Mouse (Mus musculus) neutrophil, adult 5-6 weeks (primary cell): ENCODE results near the gene AI464131. TPM values are rescaled to one million over a fixed set of nuclear protein-coding genes. Genes with fewer than 3 reads are reported as not detected.
"Not testable (repeated sequence)": the region's sequence is repeated elsewhere in the genome, so short reads cannot be mapped to it uniquely, and the experiment has no call there.

Experiments
- ATAC-seq: fragments of 151-379, 151-347 bp; 2 replicates; pipeline ENCODE4 v1.8.0; 2017; ENCODE audit warnings: mild to moderate bottlenecking, moderate TSS enrichment; ENCODE audit not compliant: insufficient number of reproducible peaks, poor library complexity, low FRiP score, severe bottlenecking; ENCODE audit errors: extremely low read depth
- total RNA-seq: library from RNA; stranded (forward); fragments of 200-1000 nt; gene quantifications from 2 replicates; pipeline ENCODE4 v1.2.3, GENCODE M21; 2017

AI464131 gene
- total RNA-seq, 1 experiment from 2014 or later, result not detected

GRCm38 (mm10) chr4:41479456-41479804, 23.4 kb downstream of the AI464131 start:
- ATAC-seq, result no peak

DNA sequence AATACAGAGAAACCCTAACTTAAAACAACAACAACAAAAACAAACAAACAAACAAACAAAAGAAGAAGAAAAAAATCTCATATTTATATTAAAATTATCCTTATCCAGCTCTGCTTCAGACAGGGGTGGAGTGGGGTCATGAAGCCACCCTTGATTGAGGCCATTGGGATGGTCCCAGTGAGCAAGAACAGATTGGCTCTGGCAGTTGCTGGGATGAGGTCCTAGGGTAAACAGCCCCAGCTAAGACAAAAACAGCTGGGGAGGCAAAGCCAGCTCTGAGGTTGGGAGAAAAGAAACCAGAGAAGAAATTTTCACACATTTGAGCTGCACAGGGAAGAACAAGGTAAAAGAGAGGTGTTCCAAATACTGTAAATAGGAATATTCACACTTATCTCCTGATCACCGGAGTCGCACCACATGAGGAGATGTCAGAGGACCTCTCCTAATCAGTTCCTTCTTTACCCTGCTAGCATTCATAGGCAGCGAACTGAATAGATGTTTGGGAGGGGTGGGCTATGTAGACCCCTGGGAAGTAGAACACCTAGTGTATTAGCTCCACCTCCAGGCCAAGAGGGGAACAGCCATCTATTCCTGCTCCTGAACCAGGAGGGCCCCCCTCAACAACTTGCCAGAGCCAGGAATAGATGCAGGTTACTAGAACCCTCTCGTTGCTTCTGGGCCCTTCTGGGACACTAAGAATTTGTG, 24.0 kb downstream of the AI464131 start:
- ATAC-seq, result no peak

DNA sequence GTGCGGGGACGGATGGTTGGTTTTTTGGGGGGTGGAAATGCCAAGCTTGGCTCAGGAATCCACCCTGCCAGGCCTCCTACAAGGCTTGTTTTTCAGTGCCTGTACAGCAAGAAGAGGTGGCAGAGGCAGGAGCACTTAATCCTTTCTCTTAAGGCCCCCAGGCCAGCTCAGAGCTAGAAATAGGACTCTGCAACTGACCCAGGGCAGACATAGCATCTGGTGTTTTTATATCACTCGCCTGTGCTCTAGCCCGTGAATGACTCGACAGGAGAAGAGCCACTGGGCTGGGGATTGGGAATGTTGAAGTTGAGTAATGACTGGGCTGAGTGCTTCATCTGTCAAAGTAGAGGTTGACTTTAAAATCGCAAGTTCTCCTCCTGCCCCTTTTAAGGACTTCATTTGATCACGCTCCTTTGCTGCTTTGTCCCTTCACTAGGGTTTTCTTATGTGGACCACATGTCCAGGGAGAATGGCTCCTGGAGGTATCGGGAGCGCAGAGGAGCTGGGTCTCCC, 25.2 kb downstream of the AI464131 start:
- ATAC-seq, result no peak

- ATAC-seq, result no peak
These were observed 31.5 kb downstream of the AI464131 start for GRCm38 (mm10) chr4:41471384-41471689.

DNA sequence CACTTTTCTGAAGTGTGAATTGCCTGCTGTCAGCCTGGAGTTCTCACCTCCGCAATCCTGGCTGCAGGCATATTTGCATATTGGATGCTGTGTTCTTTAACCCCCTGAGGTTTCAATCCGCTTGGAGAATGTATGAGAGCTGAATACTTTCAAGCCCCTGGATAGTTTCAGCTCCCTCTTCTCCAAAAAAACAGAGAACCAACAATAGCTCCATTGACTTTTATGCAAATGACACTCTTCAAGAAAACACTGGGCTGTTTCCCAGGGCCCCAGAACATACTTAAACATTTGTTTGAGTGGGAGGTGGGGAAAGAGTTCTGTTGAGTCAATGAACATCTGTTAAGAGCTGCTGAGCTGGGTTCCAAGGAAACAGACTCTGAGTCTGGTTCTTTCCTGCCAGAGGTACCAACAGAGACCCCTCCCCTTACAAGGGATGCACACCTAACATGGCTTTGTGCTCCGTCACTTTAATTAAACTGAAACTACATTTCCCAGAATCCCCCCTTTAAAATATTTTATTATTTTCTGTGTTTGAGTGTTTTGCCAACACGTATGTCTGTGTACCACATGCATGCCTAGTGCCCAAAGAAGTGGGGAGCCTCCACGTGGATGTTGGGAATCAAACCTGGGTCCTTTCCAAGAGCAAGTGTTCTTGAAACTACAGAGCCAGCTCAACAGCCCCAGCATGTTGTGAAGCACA, 32.0 kb downstream of the AI464131 start:
- no peak for ATAC-seq

DNA sequence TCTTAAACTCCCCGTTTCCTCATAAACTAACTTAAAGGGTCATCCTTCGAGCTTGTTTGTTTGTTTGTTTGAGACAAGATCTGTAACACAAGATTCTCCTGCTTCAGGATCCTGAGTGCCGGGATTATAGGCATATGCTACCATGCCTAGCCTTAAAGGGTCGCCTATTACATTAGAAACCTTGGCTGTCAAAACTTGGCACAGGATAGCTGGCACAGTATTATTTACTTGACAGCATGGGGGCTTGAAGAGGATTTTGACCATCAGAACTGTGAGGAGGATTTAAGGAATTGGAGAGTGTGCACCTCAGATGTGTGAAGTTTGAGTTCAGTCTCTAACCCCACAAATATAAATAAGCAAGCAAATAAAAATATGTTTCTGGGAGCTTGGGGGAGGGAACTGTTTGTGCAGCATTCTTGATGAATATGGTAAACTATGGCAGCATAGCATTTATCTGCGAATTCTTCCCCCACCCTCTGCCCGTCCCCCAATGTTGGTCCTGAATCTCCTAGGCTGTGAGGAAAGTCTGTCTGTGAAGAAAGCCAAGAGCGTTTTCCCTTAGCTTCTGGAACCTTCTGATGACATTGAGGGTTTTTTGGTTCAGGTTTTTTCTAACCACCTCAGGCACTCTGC, 32.7 kb downstream of the AI464131 start:
- ATAC-seq, result no peak

GRCm38 (mm10) chr4:41469199-41469598, 33.7 kb downstream of the AI464131 start:
- no peak for ATAC-seq

DNA sequence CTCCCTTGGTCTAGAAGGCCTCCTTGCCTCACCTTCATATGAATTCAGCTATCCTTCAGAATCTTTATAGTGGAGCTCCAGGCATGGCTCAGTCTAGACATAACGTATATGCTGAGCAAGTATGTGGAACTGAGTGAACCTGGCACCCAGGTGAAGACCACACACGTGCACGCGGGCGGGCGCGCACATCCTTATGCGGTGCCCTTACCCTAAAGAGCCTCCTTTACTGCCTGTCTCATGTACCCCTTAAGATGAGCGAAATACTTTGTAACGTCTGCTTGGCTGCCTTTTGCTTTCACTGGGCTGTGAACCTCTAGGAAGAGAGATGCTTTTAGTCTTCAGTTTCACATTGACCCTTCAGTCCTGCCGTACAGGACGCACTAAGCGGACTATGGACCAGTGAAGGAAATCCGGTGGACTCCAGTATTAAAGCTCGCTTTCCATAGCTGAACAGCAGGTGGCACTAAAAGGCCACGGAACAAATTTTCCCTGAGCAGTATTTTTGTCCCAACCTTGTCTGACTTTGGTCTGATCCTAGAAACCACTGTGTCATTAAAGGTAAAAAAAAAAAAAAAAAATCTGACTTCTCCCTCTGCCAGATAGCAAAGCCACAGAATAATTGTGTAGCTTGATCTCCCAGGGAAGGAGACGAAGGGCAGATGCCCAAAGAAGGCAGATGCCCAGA, 34.3 kb downstream of the AI464131 start:
- no peak for ATAC-seq

DNA sequence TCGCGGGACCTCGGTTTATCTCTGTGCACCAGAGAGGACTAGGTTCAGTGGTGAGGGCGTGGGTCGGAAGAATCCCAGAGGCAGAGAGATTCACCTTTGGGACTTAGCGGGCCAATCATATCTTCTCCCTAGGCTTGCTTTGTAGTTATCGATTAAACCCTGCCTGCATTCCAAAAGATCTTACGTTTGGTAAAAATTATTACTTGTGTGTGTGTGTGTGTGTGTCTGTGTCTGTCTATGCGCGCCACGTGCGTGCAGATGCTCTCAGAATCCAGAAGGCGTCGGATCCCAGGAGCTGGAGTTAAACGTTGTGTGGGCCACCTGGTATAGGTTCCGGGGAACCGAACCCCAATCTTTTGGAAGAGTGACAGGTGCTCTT, 37.6 kb downstream of the AI464131 start:
- no peak for ATAC-seq

DNA sequence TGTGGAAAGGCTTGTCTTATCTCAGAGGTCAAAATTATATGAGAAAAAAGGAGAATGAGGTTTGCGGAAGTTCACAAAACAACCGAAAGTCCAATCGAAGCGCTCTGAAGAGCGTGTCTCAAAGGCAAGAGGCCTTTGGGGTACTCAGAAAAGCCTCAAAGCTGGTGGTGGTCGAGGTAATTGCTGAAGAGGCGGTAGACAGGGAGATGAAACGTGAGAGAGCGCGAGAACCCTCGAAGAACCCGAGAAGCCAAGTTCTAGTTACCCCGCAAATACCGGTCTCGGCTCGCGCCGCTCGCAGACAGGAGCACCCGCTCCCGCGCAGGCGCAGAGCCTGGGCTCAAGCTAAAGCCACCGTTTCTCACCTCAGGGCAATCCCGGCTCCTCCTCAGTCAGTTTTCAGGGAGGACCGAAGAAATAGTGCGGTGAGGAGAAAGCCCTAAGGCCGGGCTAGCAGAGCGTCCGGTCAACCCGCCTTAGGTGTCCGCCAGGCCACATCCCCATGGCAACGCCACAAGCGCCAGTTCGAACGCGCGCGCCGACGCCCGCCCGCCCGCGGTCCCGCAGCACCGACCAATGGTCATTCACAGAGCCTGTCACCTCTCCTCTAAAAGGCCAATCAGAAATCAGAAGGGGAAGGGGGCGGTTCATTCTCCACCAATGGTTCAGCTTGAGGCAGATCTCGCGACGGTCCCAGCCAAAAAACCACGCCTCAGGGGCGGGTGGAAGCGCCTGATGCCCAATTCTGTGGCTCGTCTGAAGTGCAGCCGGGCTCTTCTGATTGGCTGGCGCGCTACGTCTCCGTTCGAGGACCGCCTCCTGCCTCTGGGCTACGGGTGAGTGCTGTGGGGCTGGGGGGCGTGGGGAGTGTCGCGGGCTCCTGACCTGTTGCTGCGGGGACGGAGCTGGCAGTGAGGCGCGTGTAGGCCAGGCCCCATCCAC, 38.3 kb downstream of the AI464131 start, which contains the start of the genes Kif24 and Nudt2:
Gene Kif24, minus strand, starts transcription at position 543 of the 942 bp plus-strand sequence.
Gene Nudt2, plus strand, starts transcription at position 807 of the 942 bp plus-strand sequence.
- peak; percentile 97 for ATAC-seq

DNA sequence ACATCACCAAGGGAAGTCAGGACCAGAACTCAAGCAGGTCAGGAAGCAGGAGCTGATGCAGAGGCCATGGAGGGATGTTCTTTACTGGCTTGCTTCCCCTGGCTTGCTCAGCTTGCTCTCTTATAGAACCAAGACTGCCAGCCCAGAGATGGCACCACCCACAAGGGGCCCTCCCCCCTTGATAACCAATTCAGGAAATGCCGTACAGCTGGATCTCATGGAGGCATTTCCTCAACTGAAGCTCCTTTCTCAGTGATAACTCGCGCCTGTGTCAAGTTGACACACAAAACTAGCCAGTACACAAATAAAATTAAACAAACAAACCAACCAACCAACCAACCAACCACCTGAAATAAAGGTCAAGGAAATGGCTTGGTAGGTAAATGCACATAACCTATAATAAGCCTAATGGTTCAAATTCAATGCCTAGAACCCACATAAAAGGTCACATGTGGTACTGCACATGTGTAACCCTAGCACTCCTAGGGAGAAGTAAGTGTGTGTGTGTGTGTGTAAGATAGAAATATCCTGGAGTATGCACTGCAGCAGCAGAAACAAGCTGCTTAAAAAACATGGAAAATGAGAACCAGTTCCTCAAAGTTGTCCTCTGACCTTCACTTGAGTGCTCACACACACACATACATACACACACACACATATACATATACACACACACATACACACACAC, 39.7 kb downstream of the AI464131 start:
- not testable (repeated sequence) for ATAC-seq

DNA sequence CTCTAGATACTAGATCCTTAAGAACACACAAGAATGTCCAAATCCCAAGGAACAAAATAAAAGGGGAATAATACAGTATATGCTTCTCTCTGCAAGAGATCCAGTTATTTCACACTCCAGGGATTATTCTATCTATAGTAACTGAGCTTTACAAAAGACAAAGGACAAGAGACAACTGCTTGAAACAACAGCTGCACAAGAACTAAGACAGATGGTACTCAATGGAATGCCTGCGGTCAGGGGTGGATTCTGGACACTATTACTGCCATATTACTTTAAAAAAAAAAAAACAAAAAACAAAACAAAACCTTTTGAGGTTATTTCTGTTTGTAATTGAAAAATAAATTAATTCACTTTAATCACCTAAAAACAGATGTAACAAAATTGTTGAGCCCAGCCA, 42.2 kb downstream of the AI464131 start:
- ATAC-seq, result no peak

DNA sequence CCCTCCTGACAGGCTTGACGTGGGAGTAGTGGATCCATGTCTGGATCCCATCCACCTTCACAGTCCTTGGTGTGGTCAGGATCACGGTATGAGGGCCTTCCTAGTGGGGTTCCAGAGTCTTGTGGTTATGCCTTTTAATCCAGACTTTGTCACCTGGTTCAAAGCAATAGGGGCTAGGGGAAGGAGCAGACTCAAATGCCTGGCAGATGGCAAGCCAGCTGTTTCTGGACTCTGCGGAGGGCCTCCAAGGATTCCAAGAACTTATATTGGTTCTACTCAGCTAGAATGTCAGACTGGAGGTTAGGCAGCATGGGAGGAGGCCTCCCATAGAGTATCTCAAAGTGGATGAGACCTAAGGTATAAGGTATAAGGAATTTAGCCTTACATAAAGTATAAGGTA, 55.3 kb downstream of the AI464131 start:
- no peak for ATAC-seq

Other genes with a start within 250 kb of the AI464131 start
- gene Ubap2, start 227.9 kb downstream of the AI464131 start, total RNA-seq, result 23.9 and 25.0 TPM in 2 replicates
- 83.2 and 88.3 TPM in 2 replicates for gene Dcaf12, start 188.2 kb downstream of the AI464131 start, total RNA-seq
- 75.4 and 94.9 TPM in 2 replicates for gene Ubap1, start 154.1 kb downstream of the AI464131 start, total RNA-seq
- 2.9 and 3.3 TPM in 2 replicates for gene Kif24, start 38.2 kb downstream of the AI464131 start, total RNA-seq
- gene Nudt2, start 37.9 kb downstream of the AI464131 start, total RNA-seq, result 1.0 and 2.2 TPM in 2 replicates
- gene 1110017D15Rik, start 14.3 kb upstream of the AI464131 start, total RNA-seq, result not detected in 2 replicates
- 8.4 and 10.2 TPM in 2 replicates for gene Fam219a, start 66.5 kb upstream of the AI464131 start, total RNA-seq
- gene Dnaic1, start 66.7 kb upstream of the AI464131 start, total RNA-seq, result not detected in 2 replicates
- not detected in 2 replicates for gene Enho, start 137.2 kb upstream of the AI464131 start, total RNA-seq
- not detected in 2 replicates for gene Cntfr, start 194.0 kb upstream of the AI464131 start, total RNA-seq
- 27.1 and 33.6 TPM in 2 replicates for gene Il11ra1, start 196.9 kb upstream of the AI464131 start, total RNA-seq
- gene Rpp25l, start 210.5 kb upstream of the AI464131 start, total RNA-seq, result 14.4 and 15.5 TPM in 2 replicates
- gene Dctn3, start 220.1 kb upstream of the AI464131 start, total RNA-seq, result 52.5 and 75.5 TPM in 2 replicates
- gene Arid3c, start 228.1 kb upstream of the AI464131 start, total RNA-seq, result not detected in 2 replicates